Mouse (Mus musculus) megakaryocyte, embryonic 14.5 days (primary cell): Measurements from ENCODE around the gene Ccdc124. TPM values are rescaled to one million over a fixed set of nuclear protein-coding genes. Genes with fewer than 3 reads are reported as not detected.

Source experiments
- H3K27me3 ChIP-seq: replicated peaks from 2 replicates; pipeline ENCODE3; 2012; ENCODE audit warnings: inconsistent platforms
- H3K36me3 ChIP-seq: replicated peaks from 2 replicates; pipeline ENCODE3; 2012; ENCODE audit warnings: low read length, inconsistent platforms, mixed read lengths
- H3K4me1 ChIP-seq: 2 replicates; pipeline ENCODE4 v1.6.1; 2012; ENCODE audit warnings: inconsistent platforms
- H3K4me3 ChIP-seq: replicated peaks from 2 replicates; pipeline ENCODE3; 2012; ENCODE audit warnings: moderate library complexity, mild to moderate bottlenecking, inconsistent platforms
- H3K9me3 ChIP-seq: 2 replicates; pipeline ENCODE4 v1.6.1; 2012; ENCODE audit warnings: inconsistent platforms
- FLI1 ChIP-seq: IDR thresholded peaks from 2 replicates; pipeline ENCODE4 v1.6.1; 2012; ENCODE audit warnings: low read length, inconsistent platforms, mixed read lengths
- GATA1 ChIP-seq: IDR thresholded peaks from 3 replicates; pipeline ENCODE4 v1.6.1; 2012; ENCODE audit warnings: mixed read lengths, low read length, inconsistent platforms, borderline replicate concordance
- polyA plus RNA-seq: library from polyadenylated mRNA; stranded (reverse); fragments of >175 nt; gene quantifications from 2 replicates; pipeline ENCODE4 v1.2.3, GENCODE M21; 2012; ENCODE audit warnings: low replicate concordance; ENCODE audit not compliant: insufficient read depth

The Ccdc124 gene
- polyA plus RNA-seq, 1 experiment: 282 TPM

DNA sequence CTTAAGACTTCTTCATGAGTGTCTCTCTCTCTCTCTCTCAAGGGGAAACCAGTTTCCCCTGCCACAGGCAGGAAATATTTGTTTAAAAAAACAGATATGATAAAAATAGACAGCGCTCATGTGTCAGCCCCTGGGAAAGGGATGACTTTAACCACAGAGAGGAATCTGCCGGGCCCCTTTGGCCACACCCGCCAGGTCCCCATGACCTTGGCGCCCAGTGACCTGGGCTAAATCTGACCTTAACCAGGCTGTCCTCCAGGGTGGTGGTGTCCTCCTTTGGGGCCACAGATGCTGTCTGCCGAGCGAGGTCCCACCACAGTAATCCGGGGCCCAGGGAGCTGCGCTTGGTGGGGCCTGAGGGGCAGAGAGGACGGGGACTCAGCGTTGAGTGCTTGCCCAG, 10.9 kb upstream of the Ccdc124 start:
- Histone ChIP-seq H3K27me3 (peaks cover 52% of the 10 kb centered on the region), H3K9me3 (peaks cover 4% of the 10 kb centered on the region; the same call in 1 of the 2 replicates), H3K36me3 (no peaks in the 10 kb centered on the region), H3K4me1 (peaks cover 59% of the 10 kb centered on the region), H3K4me3 (no peak overlapping the region)
- no peak for TF ChIP-seq GATA1
- TF ChIP-seq FLI1: no peak

DNA sequence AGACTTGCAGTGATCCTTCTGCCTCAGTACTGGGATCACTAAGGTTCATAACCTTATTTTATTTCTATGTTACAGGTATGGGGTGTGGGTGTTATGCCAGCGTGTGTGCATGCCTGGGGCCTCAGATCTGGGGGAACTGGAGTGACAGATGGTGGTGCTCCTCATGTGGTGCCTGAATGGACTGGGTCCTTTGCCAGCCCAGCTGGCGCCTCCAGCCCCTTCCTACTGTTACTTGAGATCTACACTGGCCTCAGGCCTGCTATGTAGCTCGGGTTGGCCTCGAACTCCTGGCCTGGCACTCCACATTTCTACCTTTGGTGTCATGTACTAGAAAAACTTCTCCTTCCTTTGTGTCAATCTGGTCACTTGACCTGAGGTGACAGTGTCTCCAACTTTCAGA, 10.5 kb upstream of the Ccdc124 start:
- Histone ChIP-seq H3K9me3 (peaks cover 4% of the 10 kb centered on the region; the same call in 1 of the 2 replicates), H3K27me3 (peaks cover 54% of the 10 kb centered on the region), H3K4me3 (no peak overlapping the region), H3K36me3 (no peaks in the 10 kb centered on the region), H3K4me1 (peaks cover 56% of the 10 kb centered on the region)
- TF ChIP-seq GATA1 (no peak), FLI1 (no peak)

DNA sequence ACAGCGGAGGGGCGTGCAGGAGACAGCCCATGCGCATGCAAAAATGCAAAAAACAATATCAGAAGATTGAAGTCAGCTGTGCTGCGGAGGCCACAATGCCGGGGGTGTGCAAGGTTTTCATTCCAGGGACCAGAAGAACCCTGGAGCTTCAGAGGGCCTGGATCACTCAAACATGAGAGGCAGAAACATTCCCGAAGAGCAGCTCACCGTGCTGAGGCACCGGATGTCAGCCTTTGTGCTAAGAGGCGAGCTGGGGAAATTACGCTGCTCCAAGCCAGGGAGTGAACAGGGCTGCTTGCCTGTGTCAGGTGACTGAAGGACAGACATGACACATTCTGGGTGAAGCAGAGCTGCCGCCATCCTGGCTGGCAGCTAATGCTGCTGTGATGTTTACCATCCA, 6.8 kb upstream of the Ccdc124 start:
- Histone ChIP-seq H3K9me3 (no peaks in the 10 kb centered on the region), H3K27me3 (peaks cover 34% of the 10 kb centered on the region), H3K4me3 (no peak overlapping the region), H3K36me3 (no peaks in the 10 kb centered on the region), H3K4me1 (peaks cover 36% of the 10 kb centered on the region)
- TF ChIP-seq FLI1 (no peak), GATA1 (no peak)

DNA sequence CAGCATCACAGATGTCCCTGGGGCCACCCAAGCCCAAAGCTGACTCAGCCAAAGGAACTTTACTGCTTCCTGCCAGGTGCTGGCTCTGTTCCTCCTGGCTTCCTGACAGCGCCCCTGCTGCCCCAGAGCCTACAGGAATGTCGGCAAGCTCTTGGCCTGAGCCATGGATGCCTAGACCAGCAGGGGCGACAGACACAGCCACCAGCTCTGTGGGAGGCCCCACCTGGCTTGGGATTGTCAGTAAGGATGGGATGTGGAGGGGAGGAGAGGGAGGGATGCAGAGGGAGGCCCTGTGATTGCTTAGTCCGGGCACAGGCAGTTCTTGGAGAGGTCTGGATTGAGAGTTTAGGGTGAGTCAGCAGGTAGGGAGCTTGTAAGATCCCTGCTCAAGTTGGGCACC, 6.4 kb upstream of the Ccdc124 start:
- TF ChIP-seq GATA1: no peak
- TF ChIP-seq FLI1: no peak
- no peaks in the 10 kb centered on the region for H3K9me3 ChIP-seq
- H3K4me3 ChIP-seq: no peak overlapping the region
- peaks cover 34% of the 10 kb centered on the region for H3K27me3 ChIP-seq
- peaks cover 32% of the 10 kb centered on the region for H3K4me1 ChIP-seq
- no peaks in the 10 kb centered on the region for H3K36me3 ChIP-seq

DNA sequence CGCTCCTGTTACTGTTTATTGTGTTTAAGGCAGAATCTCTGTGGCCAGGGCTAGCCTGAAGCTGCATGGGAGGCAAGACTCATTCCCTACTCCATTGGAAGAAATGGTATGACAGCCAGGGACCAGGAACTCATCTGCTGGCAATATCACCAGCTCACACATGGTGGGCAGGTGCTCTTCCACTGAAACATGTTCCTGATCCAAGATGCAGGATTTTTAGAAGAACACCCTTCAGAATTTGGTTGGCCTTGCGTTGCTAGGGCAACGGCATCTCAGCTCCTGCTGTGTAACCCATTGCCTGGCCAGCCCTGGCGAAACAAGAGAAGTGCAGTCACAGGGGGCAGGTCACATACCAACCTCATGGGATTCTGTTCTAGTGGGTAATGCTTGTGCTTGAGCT, 5.8 kb upstream of the Ccdc124 start:
- no peak overlapping the region for H3K4me3 ChIP-seq
- H3K36me3 ChIP-seq: no peaks in the 10 kb centered on the region
- peaks cover 26% of the 10 kb centered on the region for H3K4me1 ChIP-seq
- no peaks in the 10 kb centered on the region for H3K9me3 ChIP-seq
- no peak for TF ChIP-seq FLI1
- TF ChIP-seq GATA1: no peak
- H3K27me3 ChIP-seq: peaks cover 34% of the 10 kb centered on the region

DNA sequence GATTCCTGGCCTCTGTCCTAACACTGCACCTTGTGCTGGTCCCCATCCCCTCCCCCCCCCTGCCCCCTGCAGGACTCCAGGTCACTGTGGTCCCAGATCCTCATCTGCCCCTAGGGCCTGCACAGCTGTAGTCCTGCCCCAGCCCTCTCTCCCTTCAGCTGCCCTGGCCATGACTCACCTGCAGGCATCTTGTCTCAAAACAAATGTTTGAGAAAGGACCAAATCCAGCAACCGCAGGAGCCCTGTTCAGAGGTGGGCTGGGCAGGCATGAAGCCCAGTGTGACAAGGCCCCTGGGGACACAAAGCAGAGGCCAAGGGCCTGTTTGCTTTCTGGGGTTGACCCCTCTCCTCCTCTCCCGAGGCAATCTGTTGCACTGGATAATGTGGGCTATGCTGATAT, 4.4 kb upstream of the Ccdc124 start:
- peaks cover 34% of the 10 kb centered on the region for H3K27me3 ChIP-seq
- TF ChIP-seq FLI1 (no peak), GATA1 (no peak)
- H3K9me3 ChIP-seq: no peaks in the 10 kb centered on the region
- peaks cover 24% of the 10 kb centered on the region for H3K4me1 ChIP-seq
- no peaks in the 10 kb centered on the region for H3K36me3 ChIP-seq
- H3K4me3 ChIP-seq: no peak overlapping the region

DNA sequence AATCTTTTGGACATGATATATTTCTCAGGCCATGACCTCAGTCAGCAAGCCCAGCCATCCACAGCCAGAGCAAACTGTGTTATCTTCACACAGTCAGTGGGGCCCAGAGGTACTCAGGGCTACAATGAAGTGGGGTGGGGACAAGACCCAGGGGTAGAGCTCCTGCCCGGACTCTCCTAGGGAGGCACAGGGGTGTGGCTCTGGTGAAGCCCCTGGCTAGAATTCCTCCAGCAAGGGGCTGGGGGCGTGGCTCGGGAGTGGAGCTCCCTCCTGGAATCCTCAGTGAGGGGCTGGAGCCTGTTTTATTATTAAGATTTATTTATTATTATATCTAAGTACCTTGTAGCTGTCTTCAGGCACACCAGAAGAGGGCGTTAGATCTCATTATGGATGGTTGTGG, 2.6 kb upstream of the Ccdc124 start:
- peaks cover 27% of the 10 kb centered on the region for H3K27me3 ChIP-seq
- H3K36me3 ChIP-seq: peaks cover 3% of the 10 kb centered on the region
- TF ChIP-seq FLI1 (no peak), GATA1 (no peak)
- peaks cover 37% of the 10 kb centered on the region for H3K4me1 ChIP-seq
- H3K4me3 ChIP-seq: no peak overlapping the region
- no peaks in the 10 kb centered on the region for H3K9me3 ChIP-seq

DNA sequence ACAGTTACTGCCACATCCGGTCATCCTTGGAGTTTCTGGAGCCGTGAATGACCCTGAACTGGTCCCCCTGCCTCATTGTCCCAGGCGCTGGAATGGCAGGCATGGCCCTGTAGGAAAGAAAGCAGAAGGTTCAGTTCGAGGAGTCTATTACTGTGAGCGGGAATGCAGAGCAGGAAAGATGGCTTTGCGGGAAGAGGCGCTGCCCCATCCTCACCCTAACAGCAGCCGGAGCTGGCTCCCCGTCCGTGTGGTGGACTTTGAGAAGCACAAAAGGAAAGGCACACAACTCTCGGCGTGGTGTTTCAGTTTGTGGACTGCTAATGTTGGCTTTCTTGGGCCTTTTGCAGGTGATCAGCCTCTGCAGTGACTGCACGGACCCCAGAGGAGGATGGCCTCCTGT, 706 bp upstream of the Ccdc124 start:
- H3K4me1 ChIP-seq: peaks cover 40% of the 10 kb centered on the region
- H3K4me3 ChIP-seq: no peak overlapping the region
- H3K36me3 ChIP-seq: peaks cover 14% of the 10 kb centered on the region
- H3K27me3 ChIP-seq: peaks cover 11% of the 10 kb centered on the region
- no peaks in the 10 kb centered on the region for H3K9me3 ChIP-seq
- TF ChIP-seq GATA1 (no peak), FLI1 (no peak)

DNA sequence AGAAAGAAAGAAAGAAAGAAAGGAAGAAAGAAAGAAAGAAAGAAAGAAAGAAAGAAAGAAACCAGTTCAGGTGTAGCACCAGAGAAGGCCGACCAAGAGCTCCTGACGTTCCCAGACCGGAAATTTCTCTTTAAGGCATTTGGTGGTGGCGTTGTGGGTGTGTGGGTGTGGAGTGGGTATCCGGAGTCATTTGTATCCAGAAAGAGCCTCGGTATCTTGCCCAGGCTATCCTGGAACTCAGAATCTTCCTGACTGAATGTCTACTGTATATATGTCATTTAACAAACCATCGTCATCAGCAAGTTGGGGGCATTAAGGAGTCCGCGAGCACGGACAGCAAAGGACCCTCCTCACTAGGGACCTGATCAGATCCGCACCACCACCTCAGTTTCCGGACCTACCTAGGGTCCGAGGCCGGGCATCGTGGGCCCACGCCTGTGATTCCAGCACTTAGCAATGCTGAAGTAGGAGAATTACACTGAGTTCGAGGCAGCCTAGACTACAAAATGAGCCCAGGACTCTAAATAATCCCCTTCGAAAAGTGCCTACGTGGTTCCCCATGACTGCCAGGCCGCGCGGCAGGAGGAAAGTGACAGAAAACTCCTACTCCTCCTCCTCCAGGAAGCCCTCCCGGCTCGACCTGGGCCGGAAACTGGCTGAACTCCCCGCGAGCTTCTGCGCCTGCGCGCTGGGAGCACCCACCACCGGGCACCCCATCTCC, 932 bp downstream of the Ccdc124 start:
- peaks cover 1% of the 10 kb centered on the region for H3K27me3 ChIP-seq
- peak overlapping the region; percentile 96 for H3K4me3 ChIP-seq
- peaks cover 31% of the 10 kb centered on the region for H3K36me3 ChIP-seq
- no peak for TF ChIP-seq GATA1
- TF ChIP-seq FLI1: no peak
- H3K4me1 ChIP-seq: peaks cover 56% of the 10 kb centered on the region
- H3K9me3 ChIP-seq: no peaks in the 10 kb centered on the region

DNA sequence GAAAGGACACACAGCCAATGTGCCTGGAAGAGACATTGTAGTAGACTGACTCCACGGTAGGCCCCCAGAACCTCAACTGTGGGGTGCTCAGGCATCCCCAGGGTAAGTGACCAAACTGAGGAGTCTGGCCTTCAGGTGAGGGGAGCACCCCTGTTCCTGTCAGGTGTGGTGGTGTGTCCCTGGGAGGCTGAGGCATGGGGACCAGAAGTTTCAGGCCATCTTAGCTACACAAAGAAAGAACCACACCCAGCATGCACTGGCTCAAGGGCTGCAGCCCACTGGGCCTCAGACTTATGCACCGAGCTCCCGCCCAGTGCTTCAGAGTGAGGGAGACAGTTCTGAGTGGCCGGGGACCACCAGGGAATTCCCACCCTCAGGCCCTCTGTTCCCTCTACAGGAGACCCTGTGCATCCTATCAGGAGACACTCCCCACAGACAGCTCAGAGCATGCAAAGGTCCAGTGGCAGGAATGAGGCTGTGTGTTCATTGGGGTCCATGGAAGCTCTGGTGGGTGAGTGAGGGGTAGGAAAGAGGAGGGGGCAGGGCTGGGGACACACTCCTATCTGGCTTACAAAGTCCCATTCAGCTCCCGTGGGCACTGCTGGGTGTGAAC, 2.4 kb downstream of the Ccdc124 start:
- Histone ChIP-seq H3K9me3 (no peaks in the 10 kb centered on the region), H3K27me3 (peaks cover under 1% of the 10 kb centered on the region), H3K36me3 (peaks cover 36% of the 10 kb centered on the region), H3K4me3 (peak overlapping the region; percentile 60), H3K4me1 (peaks cover 61% of the 10 kb centered on the region)
- no peak for TF ChIP-seq GATA1
- no peak for TF ChIP-seq FLI1
